Mouse (Mus musculus) heart, embryonic 13.5 days (tissue): ENCODE measurements around the gene Gal3st2. TPM values are rescaled to one million over a fixed set of nuclear protein-coding genes. Genes with fewer than 3 reads are reported as not detected.
"Not testable (repeated sequence)": the region's sequence is repeated elsewhere in the genome, so short reads cannot be mapped to it uniquely, and the experiment has no call there.

Source experiments
- ATAC-seq: fragments of 200-750 bp; cut with Nextera tagmentation; 2 replicates; pipeline ENCODE4 v1.8.0; 2017; ENCODE audit warnings: moderate TSS enrichment; ENCODE audit not compliant: insufficient number of reproducible peaks, low FRiP score, low TSS enrichment; ENCODE audit errors: extremely low read depth
- H3K27ac ChIP-seq: fragments of 300-500 bp; sonication (generic); replicated peaks from 2 replicates; pipeline ENCODE4 v1.5.1; 2015; ENCODE audit warnings: moderate library complexity, mild to moderate bottlenecking, inconsistent platforms
- H3K27me3 ChIP-seq: fragments of 300-500 bp; sonication (generic); replicated peaks from 2 replicates; pipeline ENCODE4 v1.6.1; 2015; ENCODE audit warnings: mild to moderate bottlenecking, inconsistent platforms
- H3K36me3 ChIP-seq: fragments of 300-500 bp; sonication (generic); 2 replicates; pipeline ENCODE4 v1.6.1; 2015; ENCODE audit warnings: mild to moderate bottlenecking, inconsistent platforms
- H3K4me1 ChIP-seq: fragments of 300-500 bp; sonication (generic); 2 replicates; pipeline ENCODE4 v1.6.1; 2015; ENCODE audit warnings: inconsistent platforms
- H3K4me2 ChIP-seq: fragments of 300-500 bp; sonication (generic); 2 replicates; pipeline ENCODE4 v1.6.1; 2015; ENCODE audit warnings: inconsistent platforms, mild to moderate bottlenecking, moderate library complexity
- H3K4me3 ChIP-seq: fragments of 300-500 bp; sonication (generic); 2 replicates; pipeline ENCODE4 v1.5.1; 2015; ENCODE audit warnings: moderate library complexity, mild to moderate bottlenecking, inconsistent platforms
- H3K9ac ChIP-seq: fragments of 300-500 bp; sonication (generic); 2 replicates; pipeline ENCODE4 v1.6.1; 2015; ENCODE audit warnings: inconsistent platforms, mild to moderate bottlenecking, moderate library complexity
- H3K9me3 ChIP-seq: fragments of 300-500 bp; sonication (generic); 2 replicates; pipeline ENCODE4 v1.6.1; 2016; ENCODE audit warnings: inconsistent platforms
- WGBS: fragments of 180-500 bp; shearing (Covaris S2); methylation state at CpG from one replicate; pipeline ENCODE4 v1.1.7; 2015; ENCODE audit warnings: mixed read lengths; 5-methylcytosine and 5-hydroxymethylcytosine counted together
- polyA plus RNA-seq: library from polyadenylated mRNA; unstranded; fragments of >200 nt; fragmentation: Nextera tagmentation; extraction: Ambion mirVana; gene quantifications from 2 replicates; pipeline ENCODE4 v1.2.1, GENCODE M21; 2015

Gal3st2 gene
- polyA plus RNA-seq, 1 experiment from 2014 or later = 0.15 TPM

- not testable (repeated sequence) for H3K27me3 ChIP-seq, H3K4me1 ChIP-seq, H3K27ac ChIP-seq, H3K4me3 ChIP-seq, ATAC-seq, H3K9ac ChIP-seq, H3K9me3 ChIP-seq, H3K4me2 ChIP-seq, H3K36me3 ChIP-seq
- 64% methylated on average over 3 of the region's 3 CpGs for WGBS
Observed at GRCm38 (mm10) chr1:93922609-93923008, 61.5 kb downstream of the Gal3st2 start.

- H3K9me3 ChIP-seq, H3K9ac ChIP-seq, H3K4me2 ChIP-seq, H3K4me1 ChIP-seq, H3K27me3 ChIP-seq, ATAC-seq, H3K27ac ChIP-seq, H3K4me3 ChIP-seq, H3K36me3 ChIP-seq: not testable (repeated sequence)
- 37% methylated on average over 2 of the region's 2 CpGs for WGBS
Observed at GRCm38 (mm10) chr1:93923098-93923497, 62.0 kb downstream of the Gal3st2 start.

Other genes with a start within 250 kb of the Gal3st2 start
- 132 and 138 TPM in 2 replicates for gene Stk25, start 202.6 kb upstream of the Gal3st2 start, polyA plus RNA-seq
- gene Bok, start 175.6 kb upstream of the Gal3st2 start, polyA plus RNA-seq = 40.2 and 51.6 TPM in 2 replicates
- 51.0 and 58.6 TPM in 2 replicates for gene Atg4b, start 109.8 kb upstream of the Gal3st2 start, polyA plus RNA-seq
- 50.8 and 54.4 TPM in 2 replicates for gene Thap4, start 106.4 kb upstream of the Gal3st2 start, polyA plus RNA-seq
- 154 and 178 TPM in 2 replicates for gene Dtymk, start 59.4 kb upstream of the Gal3st2 start, polyA plus RNA-seq
- 12.2 and 12.5 TPM in 2 replicates for gene Ing5, start 57.3 kb upstream of the Gal3st2 start, polyA plus RNA-seq
- 12.5 and 13.0 TPM in 2 replicates for gene D2hgdh, start 36.4 kb upstream of the Gal3st2 start, polyA plus RNA-seq
- gene Gal3st2b, start 57.0 kb downstream of the Gal3st2 start, polyA plus RNA-seq = not detected in 2 replicates
- gene Gal3st2c, start 129.2 kb downstream of the Gal3st2 start, polyA plus RNA-seq = not detected in 2 replicates
- 0.09 TPM in 1 of 2 replicates, not detected in the other for gene Neu4, start 159.1 kb downstream of the Gal3st2 start, polyA plus RNA-seq
- gene Pdcd1, start 191.2 kb downstream of the Gal3st2 start, polyA plus RNA-seq = 0.19 and 0.43 TPM in 2 replicates